Mouse (Mus musculus) kidney, embryonic 15.5 days (tissue): ENCODE results near the gene Entpd6. TPM values are rescaled to one million over a fixed set of nuclear protein-coding genes. Genes with fewer than 3 reads are reported as not detected.

ENCODE experiments used
- ATAC-seq: fragments of 200-750 bp; cut with Nextera tagmentation; replicated peaks from 2 replicates; pipeline ENCODE4 v1.8.0; 2017; ENCODE audit warnings: moderate TSS enrichment; ENCODE audit not compliant: low FRiP score
- H3K27ac ChIP-seq: fragments of 300-500 bp; sonication (generic); 2 replicates; pipeline ENCODE4 v1.5.1; 2015; ENCODE audit warnings: mild to moderate bottlenecking, inconsistent platforms
- H3K27me3 ChIP-seq: fragments of 300-500 bp; sonication (generic); 2 replicates; pipeline ENCODE4 v1.6.1; 2015; ENCODE audit warnings: inconsistent platforms
- H3K36me3 ChIP-seq: fragments of 300-500 bp; sonication (generic); 2 replicates; pipeline ENCODE4 v1.6.1; 2015; ENCODE audit warnings: inconsistent platforms
- H3K4me1 ChIP-seq: fragments of 300-500 bp; sonication (generic); 2 replicates; pipeline ENCODE4 v1.6.1; 2015; ENCODE audit warnings: inconsistent platforms
- H3K4me2 ChIP-seq: fragments of 300-500 bp; sonication (generic); 2 replicates; pipeline ENCODE4 v1.6.1; 2015; ENCODE audit warnings: moderate library complexity, mild to moderate bottlenecking, inconsistent platforms
- H3K4me3 ChIP-seq: fragments of 300-500 bp; sonication (generic); replicated peaks from 2 replicates; pipeline ENCODE4 v1.5.1; 2015; ENCODE audit warnings: mild to moderate bottlenecking, inconsistent platforms
- H3K9ac ChIP-seq: fragments of 300-500 bp; sonication (generic); 2 replicates; pipeline ENCODE4 v1.6.1; 2015; ENCODE audit warnings: mild to moderate bottlenecking, inconsistent platforms
- H3K9me3 ChIP-seq: fragments of 300-500 bp; sonication (generic); replicated peaks from 2 replicates; pipeline ENCODE4 v1.6.1; 2016; ENCODE audit warnings: inconsistent platforms
- WGBS: fragments of 180-500 bp; shearing (Covaris S2); methylation state at CpG from one replicate; pipeline ENCODE4 v1.1.7; 2015; ENCODE audit warnings: mixed read lengths; 5-methylcytosine and 5-hydroxymethylcytosine counted together
- polyA plus RNA-seq: library from polyadenylated mRNA; unstranded; fragments of >200 nt; fragmentation: Nextera tagmentation; extraction: Ambion mirVana; gene quantifications from 2 replicates; pipeline ENCODE4 v1.2.1, GENCODE M21; 2015

Gene Entpd6
- polyA plus RNA-seq, 1 experiment from 2014 or later = 31.7 TPM

DNA sequence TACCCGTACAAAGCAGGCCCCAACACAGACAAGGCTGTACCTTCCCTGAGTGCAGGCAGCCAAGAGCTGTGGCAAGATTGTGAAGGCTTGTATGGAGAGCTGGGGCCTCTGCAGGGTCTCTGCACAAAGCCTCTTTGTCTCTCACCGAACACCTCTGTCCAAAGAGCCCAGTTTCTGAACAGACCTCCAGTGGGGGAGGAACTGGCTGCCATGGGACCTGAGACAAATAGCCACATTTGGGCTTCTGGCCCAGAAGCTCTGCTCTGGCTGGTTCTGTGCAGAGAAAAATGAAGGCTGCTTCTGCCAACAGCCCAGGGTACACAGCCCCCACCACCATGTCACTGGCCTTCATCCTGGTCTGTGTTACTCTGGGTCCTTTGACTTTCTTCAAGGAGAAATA is 16.8 kb downstream of the Entpd6 start:
- Histone ChIP-seq H3K4me2 (no peak overlapping the region), H3K36me3 (peaks cover 53% of the 10 kb centered on the region), H3K4me1 (peaks cover 6% of the 10 kb centered on the region), H3K4me3 (no peak overlapping the region), H3K9ac (no peak overlapping the region), H3K27me3 (no peaks in the 10 kb centered on the region), H3K27ac (no peak overlapping the region), H3K9me3 (no peaks in the 10 kb centered on the region)
- ATAC-seq = no peak
- WGBS = 77% methylated on average over 2 of the region's 2 CpGs

DNA sequence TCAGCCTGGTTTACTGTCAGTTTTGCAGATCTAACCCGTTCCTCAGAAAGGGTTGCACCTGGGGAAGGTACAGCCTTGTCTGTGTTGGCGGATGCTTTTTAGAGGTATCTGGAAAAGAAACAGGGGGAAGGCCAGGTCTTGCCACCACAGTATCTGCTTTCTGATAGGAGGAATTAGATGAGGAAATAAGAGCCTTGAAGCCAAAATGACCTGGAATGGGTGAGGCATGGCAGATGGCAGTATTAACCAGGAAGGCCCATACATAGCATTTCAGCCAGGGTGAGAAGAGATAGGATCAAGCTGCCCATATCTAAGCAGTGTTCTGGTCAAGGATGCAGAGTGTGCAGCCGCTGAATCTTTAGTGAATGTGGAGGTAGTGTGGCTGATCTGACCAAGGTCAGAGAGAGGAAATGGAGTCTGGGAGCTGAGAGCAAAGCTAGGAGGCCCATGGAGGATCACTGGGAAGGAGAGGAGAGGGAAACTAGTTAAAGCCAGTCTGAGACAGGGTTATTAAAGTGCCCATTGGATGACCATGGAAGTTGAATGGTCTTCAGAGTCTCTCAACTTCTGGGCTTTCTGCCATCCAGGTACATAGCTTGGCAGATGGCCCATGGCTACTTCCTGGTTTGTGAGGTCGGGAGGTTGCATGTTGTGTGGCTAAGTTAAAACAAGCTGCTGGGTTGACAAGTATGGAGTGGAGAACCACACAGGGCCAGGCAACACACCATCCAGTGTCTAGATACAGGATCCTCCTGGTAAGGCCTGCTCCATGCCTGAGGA is 17.4 kb downstream of the Entpd6 start:
- Histone ChIP-seq H3K9ac (no peak overlapping the region), H3K36me3 (peaks cover 47% of the 10 kb centered on the region), H3K4me3 (no peak overlapping the region), H3K9me3 (no peaks in the 10 kb centered on the region), H3K27ac (no peak overlapping the region), H3K4me1 (peaks cover 13% of the 10 kb centered on the region), H3K27me3 (no peaks in the 10 kb centered on the region), H3K4me2 (no peak overlapping the region)
- no peak for ATAC-seq
- 85% methylated on average over 4 of the region's 4 CpGs for WGBS

GRCm38 (mm10) chr2:150768678-150769077 is 19.8 kb downstream of the Entpd6 start:
- Histone ChIP-seq H3K4me3 (no peak overlapping the region), H3K9ac (no peak overlapping the region), H3K4me2 (no peak overlapping the region), H3K27me3 (no peaks in the 10 kb centered on the region), H3K36me3 (peaks cover 32% of the 10 kb centered on the region), H3K27ac (no peak overlapping the region), H3K9me3 (no peaks in the 10 kb centered on the region), H3K4me1 (peaks cover 21% of the 10 kb centered on the region)
- no peak for ATAC-seq
- 90% methylated on average over 1 of the region's 1 CpGs for WGBS

DNA sequence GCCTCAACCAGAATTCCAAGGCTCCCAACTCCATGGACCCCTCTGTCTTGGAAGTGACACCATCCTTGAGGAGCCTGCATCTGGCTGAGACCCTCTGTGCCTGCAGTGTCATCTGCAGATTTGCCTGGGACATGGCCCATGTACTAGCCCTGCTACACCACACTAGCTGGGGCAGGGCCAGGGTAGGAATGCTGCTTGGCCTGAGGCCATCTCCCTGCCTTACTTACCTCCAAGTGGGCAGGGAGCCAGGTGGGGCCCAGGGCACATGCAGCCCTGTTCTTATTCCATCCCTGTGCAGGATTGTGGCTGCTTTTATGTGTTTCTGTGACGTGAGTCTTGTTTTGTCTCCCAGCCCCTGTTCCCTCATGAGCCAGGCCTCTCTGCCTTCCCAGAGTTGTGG is 21.9 kb downstream of the Entpd6 start:
- no peaks in the 10 kb centered on the region for H3K27me3 ChIP-seq
- peaks cover 28% of the 10 kb centered on the region for H3K36me3 ChIP-seq
- H3K9me3 ChIP-seq = no peaks in the 10 kb centered on the region
- peak; percentile 81 for ATAC-seq
- H3K4me2 ChIP-seq = no peak overlapping the region
- H3K4me1 ChIP-seq = peaks cover 26% of the 10 kb centered on the region
- H3K27ac ChIP-seq = peak overlapping the region; percentile 76
- H3K9ac ChIP-seq = no peak overlapping the region; the same call in 1 of the 2 replicates
- no peak overlapping the region for H3K4me3 ChIP-seq
- 21% methylated on average over 1 of the region's 1 CpGs for WGBS

DNA sequence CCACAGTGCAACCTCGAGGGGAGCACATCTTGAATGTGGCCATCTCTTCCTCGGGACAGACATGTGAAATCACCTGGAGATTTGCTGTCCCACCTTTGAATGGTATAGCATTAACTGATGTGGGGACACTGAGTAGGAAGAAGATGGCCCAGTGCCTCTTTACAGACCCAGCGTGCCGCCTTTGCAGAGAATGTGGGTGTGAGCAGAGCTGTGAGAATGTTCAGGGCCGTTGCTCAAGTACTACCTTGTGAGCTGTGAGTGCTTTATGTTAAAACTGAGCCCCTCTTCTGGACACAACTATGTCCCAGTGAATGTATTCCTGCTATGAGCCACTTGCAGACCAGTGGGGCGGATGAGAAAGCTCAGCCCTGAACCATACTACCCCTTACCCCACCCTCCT is 22.3 kb downstream of the Entpd6 start:
- Histone ChIP-seq H3K27me3 (no peaks in the 10 kb centered on the region), H3K4me2 (no peak overlapping the region), H3K9me3 (no peaks in the 10 kb centered on the region), H3K27ac (peak overlapping the region; percentile 76), H3K36me3 (peaks cover 24% of the 10 kb centered on the region), H3K9ac (no peak overlapping the region; the same call in 1 of the 2 replicates), H3K4me3 (no peak overlapping the region), H3K4me1 (peaks cover 30% of the 10 kb centered on the region)
- WGBS = 56% methylated on average over 6 of the region's 6 CpGs
- no peak for ATAC-seq

DNA sequence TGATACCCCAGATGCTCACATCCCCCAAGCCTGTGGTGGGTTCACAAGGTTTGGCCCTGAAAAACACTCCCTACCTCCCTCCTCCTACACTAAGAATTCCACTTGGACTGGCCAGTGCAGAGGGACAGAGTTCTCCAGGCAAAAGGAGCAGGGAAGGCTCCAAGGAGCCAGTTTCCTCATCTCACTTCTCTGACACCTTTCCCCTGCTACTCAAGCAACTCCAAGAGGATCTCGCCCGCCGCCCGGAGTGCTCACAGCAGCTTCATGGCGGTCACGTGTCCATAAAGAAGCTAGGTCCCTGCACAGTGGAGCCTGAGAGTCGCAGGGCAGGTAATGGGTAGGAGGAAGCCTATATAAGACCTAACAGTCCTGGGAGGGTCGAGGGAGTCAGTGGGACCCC is 23.2 kb downstream of the Entpd6 start:
- 76% methylated on average over 8 of the region's 8 CpGs for WGBS
- Histone ChIP-seq H3K9me3 (no peaks in the 10 kb centered on the region), H3K4me1 (peaks cover 34% of the 10 kb centered on the region), H3K9ac (no peak overlapping the region), H3K4me2 (no peak overlapping the region), H3K27ac (peak overlapping the region; percentile 76; the same call in 1 of the 2 replicates), H3K36me3 (peaks cover 16% of the 10 kb centered on the region), H3K4me3 (no peak overlapping the region), H3K27me3 (no peaks in the 10 kb centered on the region)
- ATAC-seq = peak; percentile 10

DNA sequence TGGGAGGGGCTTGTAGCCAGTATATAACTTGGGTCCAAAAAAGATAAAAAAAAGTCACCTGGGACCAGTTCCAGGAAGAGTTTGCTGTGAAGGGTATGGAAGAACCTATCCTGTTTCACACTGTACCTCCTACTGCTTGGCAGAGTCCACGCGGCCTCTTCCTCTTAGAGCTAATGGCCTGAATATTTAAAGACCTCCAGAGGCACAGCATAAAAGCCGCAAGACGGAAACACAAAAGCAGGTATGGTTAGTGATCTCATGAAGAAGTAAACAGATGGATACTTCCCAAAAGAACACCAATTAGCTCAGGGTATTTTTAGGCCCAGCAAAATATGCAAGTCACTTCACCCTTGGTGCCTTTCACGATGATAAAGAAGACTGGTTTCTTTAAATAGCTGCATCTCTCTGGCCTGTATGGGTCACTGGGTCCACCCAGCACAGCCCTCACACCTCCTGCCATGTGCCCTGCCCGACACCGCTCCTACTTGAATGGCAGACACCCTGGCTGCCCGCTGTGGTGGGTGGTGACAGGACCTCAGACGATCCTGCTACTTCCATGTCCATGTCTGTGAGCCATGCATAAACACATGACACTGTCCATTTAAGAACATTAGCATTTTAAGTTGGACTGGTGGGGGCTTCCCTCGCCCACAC is 23.8 kb downstream of the Entpd6 start:
- Histone ChIP-seq H3K9me3 (no peaks in the 10 kb centered on the region), H3K27me3 (no peaks in the 10 kb centered on the region), H3K36me3 (peaks cover 14% of the 10 kb centered on the region), H3K9ac (no peak overlapping the region), H3K4me1 (peaks cover 34% of the 10 kb centered on the region), H3K4me2 (no peak overlapping the region), H3K4me3 (no peak overlapping the region), H3K27ac (peak overlapping the region; percentile 3; the same call in 1 of the 2 replicates)
- WGBS = 61% methylated on average over 10 of the region's 10 CpGs
- no peak for ATAC-seq

DNA sequence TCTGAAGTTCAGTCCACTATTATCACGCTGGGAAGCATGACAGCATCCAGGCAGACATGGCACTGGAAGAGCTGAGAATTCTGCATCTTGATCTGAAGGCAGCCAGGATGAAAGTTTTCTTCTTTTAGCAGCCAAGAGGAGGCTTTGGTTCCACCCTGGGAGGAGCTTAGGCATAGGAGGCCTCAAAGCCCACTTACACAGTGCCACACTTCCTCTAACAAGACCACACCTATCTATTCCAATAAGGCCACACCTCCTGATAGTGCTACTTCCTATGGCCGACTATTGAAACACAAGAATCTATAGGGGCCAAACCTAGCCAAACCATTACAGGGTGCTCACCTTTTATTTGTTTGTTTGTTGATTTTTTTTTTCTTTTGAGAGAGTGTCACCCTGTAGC is 34.0 kb downstream of the Entpd6 start:
- Histone ChIP-seq H3K4me2 (no peak overlapping the region), H3K27ac (no peak overlapping the region), H3K27me3 (no peaks in the 10 kb centered on the region), H3K9ac (no peak overlapping the region), H3K4me1 (peaks cover 27% of the 10 kb centered on the region), H3K9me3 (no peaks in the 10 kb centered on the region), H3K36me3 (no peaks in the 10 kb centered on the region), H3K4me3 (no peak overlapping the region)
- ATAC-seq = no peak
- WGBS = 80% methylated on average over 2 of the region's 2 CpGs

DNA sequence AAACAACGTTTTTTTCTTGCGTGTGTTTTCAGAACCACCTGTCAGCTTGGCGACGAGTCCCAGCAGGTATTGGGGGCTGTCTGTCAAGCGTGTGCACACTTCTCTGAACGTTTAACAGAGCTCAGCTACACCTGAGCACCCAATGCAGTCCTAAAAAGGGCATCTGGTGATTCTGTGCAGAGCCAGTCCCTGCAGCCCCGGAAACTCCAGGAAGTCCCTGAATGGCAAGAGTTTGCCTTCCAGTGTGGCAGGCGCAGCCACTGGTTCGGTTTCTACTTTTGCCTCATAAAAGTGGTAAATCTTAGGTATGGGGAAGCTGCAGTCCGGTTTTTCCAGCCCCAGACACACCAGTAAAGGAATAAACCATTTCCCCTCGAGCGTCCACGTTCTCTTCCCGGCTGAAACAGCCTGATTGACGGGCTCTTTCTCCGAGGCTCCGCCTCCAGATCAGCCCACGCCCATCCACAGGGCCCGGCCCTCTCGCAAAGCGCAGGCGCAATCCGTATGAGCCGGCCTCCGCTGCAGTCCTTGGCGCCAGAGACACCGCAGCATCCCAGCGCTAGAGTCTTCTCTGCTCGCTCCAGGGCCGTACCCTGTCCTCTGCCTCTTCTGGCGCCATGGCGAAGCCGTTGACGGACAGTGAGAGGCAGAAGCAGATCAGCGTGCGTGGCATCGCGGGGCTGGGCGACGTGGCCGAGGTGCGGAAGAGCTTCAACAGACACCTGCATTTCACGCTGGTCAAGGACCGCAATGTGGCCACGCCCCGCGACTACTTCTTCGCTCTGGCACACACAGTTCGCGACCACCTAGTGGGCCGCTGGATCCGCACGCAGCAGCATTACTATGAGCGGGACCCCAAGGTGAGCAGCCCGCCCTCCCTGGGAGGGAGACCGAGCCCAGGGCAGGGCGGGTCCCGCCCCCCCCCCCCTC is 37.7 kb downstream of the Entpd6 start, which contains the start of gene Pygb:
Pygb (plus strand) TSS at position 485 of the 930 bp plus-strand sequence.
- Histone ChIP-seq H3K4me2 (peak within 1 kb of the TSS; percentile 87), H3K27ac (peak within 1 kb of the TSS; percentile 90), H3K4me3 (peak within 1 kb of the TSS; percentile 85), H3K9me3 (no peaks in the 10 kb centered on the region), H3K9ac (peak within 1 kb of the TSS; percentile 65), H3K27me3 (no peaks in the 10 kb centered on the region), H3K36me3 (peaks cover 6% of the 10 kb centered on the region; the same call in 1 of the 2 replicates), H3K4me1 (peaks cover 44% of the 10 kb centered on the region)
- WGBS = 1% methylated on average over 58 of the region's 58 CpGs
- peak; percentile 96 for ATAC-seq

DNA sequence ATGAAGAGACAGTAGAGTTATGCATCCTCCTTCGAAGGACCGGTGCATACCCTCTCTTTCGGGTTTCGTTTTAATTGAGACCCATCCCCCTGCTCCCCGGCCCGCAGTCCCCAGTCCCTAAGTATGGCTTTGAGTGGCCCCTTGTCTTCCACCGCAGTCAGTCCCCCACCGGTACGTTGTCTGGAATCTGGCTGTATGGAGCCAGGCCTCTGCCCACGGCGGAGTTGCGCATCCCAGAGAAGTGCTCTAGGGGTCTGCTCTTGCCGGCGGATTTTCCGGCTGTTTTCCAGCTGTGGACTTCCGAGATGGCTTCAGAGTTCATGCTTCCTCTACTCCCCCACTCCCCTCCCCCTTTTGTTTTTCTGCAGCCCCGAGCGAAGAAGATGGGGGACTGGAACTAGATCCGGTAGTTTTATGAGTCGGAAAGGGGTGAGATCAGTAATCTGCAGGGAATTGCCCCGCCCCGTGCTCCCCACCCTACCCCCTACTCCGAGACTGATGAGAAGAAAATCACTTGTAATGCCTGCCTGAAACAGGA is 38.5 kb downstream of the Entpd6 start:
- Histone ChIP-seq H3K9ac (peak overlapping the region; percentile 65), H3K27ac (peak overlapping the region; percentile 90), H3K27me3 (no peaks in the 10 kb centered on the region), H3K4me1 (peaks cover 44% of the 10 kb centered on the region), H3K4me3 (peak overlapping the region; percentile 85), H3K9me3 (no peaks in the 10 kb centered on the region), H3K4me2 (peak overlapping the region; percentile 87), H3K36me3 (peaks cover 14% of the 10 kb centered on the region)
- ATAC-seq = peak; percentile 41
- WGBS = under 1% methylated on average over 23 of the region's 23 CpGs

DNA sequence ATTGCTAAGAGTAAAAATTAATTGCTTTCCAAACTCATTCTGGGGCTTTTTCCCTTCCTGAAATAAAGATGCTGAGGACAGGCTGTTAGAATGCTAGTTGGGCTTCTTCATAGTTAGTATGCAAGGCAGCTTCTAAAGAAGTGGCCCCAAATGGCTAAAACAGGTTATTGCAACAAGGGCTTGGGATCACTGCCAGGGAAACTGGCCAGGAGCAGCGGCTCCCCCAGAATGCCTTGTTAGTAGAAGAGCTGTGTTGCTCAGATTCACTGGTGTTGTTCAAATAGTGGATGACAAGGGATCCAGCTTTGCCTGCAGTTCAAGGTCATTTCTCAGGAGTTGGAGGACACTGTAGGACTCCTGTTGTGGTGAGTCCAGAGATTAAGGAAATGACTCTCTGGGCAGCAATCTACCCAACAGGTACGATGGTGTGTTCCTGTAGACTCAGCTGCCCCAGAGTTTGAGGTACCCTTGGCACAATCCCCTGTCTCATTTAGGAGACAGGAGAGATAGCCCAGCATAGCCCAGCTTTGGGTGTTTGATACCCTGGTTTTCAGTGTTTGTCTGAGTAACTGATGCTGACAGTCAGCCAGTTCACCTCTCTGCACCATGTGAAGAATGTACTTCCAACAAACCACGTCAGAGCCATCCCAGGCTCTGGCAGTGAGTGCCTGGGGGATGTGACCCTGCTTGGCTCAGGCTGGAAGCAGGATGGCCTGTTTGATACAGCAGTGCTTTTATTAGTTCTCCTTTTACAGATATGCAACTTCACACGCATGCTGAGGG is 40.1 kb downstream of the Entpd6 start:
- no peak overlapping the region for H3K9ac ChIP-seq
- H3K4me1 ChIP-seq = peaks cover 38% of the 10 kb centered on the region
- no peaks in the 10 kb centered on the region for H3K9me3 ChIP-seq
- 54% methylated on average over 4 of the region's 4 CpGs for WGBS
- H3K27ac ChIP-seq = no peak overlapping the region
- peak overlapping the region; percentile 12; the same call in 1 of the 2 replicates for H3K4me3 ChIP-seq
- no peaks in the 10 kb centered on the region for H3K27me3 ChIP-seq
- H3K36me3 ChIP-seq = peaks cover 26% of the 10 kb centered on the region
- H3K4me2 ChIP-seq = peak overlapping the region; percentile 35; the same call in 1 of the 2 replicates
- no peak for ATAC-seq
